Mouse (Mus musculus): ENCODE results near the gene Cacna1e.

DNA sequence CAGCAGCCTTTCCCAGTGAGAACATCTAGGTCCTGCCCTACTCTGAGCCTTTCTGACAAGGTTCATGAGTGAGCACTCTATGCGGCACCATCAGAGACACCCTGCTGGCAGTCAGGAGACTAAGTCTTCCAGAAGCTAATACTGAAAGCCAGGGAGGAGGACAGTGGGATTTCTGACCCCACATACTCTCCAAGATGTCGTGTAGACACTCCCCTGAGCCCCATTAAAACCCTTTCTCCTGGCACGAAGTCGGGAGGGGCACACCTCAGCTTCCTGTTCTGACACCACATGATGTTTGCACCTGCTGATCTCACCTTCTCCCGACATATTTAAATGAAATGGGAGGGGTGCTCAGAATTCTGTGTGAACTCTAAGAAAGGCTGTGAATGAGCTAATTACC lies 226.9 kb downstream of the Cacna1e start:
- TF ChIP-seq CTCF (conservative IDR thresholded peaks at IDR 0.05; ENCODE audit: low read length), result no peak
- no peak for TF ChIP-seq POU5F1 (IDR thresholded peaks at IDR 0.05; ENCODE audit: borderline replicate concordance, low read length)
